Mouse (Mus musculus) inflammation-experienced regulatory T-cells, adult 16 weeks (primary cell): ENCODE results near the gene Ttc32. TPM values are rescaled to one million over a fixed set of nuclear protein-coding genes. Genes with fewer than 3 reads are reported as not detected.

ENCODE experiments used
- polyA plus RNA-seq: library from polyadenylated mRNA; unstranded; fragments of 100-300 nt; shearing (Covaris generic); gene quantifications from one replicate; pipeline ENCODE4 v1.2.1, GENCODE M21; 2017

Ttc32 gene
- polyA plus RNA-seq = 15.0 TPM

GRCm38 (mm10) chr12:9029888-9030723 is at the start of gene Ttc32:
TSS of gene Ttc32 (plus strand) at chr12:9029997.

Other genes with a start within 250 kb of the Ttc32 start
- gene Laptm4a, start 108.3 kb upstream of the Ttc32 start, polyA plus RNA-seq = 194 TPM
- gene Matn3, start 82.1 kb upstream of the Ttc32 start, polyA plus RNA-seq = not detected
- gene Wdr35, start 56.1 kb upstream of the Ttc32 start, polyA plus RNA-seq = 5.1 TPM